Mouse (Mus musculus) skeletal muscle tissue, adult 2 months (tissue): ENCODE measurements around the gene Oat.
A peak's percentile ranks its signal among the peaks of the same experiment; 100 is the strongest.

Experiments
- DNase-seq: peaks from one replicate; pipeline ENCODE4 v3.0.0-alpha.2; 2012; ENCODE audit warnings: low read depth, low spot score

Oat gene

DNA sequence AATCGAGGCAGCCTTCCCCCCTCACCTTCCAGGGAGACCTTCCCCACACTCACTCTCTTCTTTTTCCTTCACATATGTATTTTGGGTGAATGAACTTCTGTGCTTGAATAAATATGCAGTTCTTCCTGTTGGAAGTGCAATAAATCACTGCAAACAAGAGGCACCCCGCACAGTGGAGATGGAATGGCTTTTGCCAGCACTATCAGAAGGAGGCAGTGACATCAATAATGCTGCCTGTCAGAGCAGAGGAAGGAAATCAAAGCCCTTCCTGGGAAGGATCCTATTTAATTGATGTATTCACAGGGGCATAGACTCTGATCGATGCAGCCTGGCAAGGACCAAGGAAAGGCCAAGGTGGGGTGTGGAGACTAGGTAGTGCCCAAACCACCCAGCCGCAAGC lies 33.8 kb downstream of the Oat start:
- no peak for DNase-seq

DNA sequence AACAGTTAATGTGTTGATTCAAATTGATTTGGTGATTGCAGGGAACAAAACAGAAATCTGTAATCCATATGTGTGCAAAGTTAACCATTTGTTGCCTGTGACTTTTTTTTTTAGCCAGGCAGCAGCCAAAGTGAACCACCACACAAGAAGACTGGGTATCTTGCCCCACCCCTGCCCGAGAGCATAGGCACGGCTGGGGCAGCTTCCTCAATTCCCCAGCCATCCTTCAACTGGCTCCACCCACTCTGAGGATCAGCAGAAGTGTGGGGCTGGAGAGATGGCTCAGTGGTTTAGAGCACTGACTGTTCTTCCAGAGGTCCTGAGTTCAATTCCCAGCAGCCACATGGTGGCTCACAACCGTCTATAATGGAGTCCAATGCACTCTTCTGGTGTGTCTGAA lies 34.6 kb downstream of the Oat start:
- DNase-seq = no peak

DNA sequence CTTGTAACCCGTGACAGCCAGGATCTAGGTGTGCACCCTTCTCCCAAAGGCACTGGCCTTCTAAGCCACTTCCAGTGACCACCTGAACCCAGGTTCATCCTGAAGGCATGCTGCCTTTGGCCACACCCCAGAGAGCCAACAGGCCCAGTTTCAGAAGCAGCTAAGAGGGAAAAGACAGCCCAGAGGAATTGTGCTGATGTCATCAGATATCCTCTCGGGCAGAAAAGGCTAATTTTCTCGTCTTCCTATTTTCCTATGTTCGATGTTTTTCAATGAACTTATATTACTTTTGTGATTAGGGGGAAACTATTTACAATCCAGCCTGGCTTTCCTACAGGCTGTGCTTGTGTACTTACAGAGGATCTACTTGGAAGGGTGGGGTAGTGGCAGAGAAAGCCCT lies 35.6 kb downstream of the Oat start:
- no peak for DNase-seq

DNA sequence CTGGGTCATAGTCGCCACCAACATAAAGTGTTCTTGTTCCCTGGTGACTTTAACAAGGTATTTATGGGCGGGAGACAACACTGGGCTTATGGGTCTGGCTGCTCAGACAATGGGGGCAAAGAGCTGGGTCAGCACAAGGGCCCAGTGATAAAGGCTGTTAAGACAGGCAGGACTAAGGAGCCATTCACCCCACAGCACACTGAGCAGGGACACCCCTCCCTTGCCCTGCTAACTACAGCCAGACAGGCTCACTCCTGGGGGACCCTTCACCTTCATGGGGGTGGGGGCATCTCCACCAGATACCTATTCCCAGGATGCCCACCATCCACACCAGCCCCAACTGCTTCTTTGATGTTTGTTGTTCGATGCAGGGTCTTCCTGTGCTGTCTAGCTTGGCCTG lies 47.0 kb downstream of the Oat start:
- no peak for DNase-seq

DNA sequence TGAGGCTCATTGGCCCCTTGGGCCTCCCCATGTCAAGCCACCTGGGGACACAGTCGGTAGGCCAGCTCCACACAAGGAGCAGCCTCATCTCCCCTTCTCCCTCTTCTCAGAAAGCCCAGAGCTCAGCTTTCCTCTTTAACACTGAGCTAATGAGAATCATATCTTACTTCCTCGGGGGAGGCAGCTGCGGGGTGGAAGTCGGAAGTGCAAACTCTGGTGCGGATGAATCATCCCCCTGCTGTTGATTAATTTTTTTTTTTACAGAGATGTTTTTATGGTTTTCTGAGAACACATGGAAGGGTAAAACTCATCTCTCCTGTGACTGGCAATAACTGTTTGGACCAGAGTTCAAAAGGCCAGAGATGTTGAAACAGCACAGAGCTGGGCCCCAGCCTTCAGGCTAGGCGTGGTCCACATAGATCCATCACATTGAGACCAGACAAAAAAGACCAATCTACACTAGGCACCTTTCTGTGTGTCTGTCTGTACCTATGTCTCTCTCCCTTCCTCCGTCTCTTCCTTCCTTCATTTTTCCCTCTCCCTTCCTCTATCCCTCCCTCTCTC lies 62.7 kb downstream of the Oat start:
- peak; percentile 22 for DNase-seq

DNA sequence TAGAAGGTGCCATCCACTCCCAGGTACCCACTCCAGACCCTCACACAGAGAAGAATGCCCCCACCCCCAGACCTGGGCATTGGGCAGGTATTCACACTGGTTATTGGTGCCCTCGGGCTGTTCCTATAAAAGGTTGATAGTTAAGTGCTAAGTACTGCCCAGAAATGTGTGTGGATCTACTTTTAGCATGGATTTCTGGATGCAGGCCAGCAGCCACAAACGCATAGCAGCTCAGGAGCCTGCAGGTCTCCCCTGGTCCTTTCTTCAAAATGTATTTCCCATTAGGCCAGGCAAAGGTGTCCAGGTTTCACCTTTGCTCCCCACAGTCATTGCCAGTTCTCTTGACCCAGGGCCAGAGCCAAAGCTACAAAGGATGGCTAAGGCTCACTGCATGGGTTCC lies 67.1 kb downstream of the Oat start:
- DNase-seq = no peak
